Mouse (Mus musculus) testis, adult 2 months (tissue): ENCODE data around the gene Rnf180. TPM values are rescaled to one million over a fixed set of nuclear protein-coding genes. Genes with fewer than 3 reads are reported as not detected.

Source experiments
- H3K27ac ChIP-seq: fragments of 200-500 bp; 2 replicates; pipeline ENCODE4 v1.5.1; 2012; ENCODE audit warnings: low read depth, low read length; ENCODE audit not compliant: control insufficient read depth, insufficient read depth
- H3K27me3 ChIP-seq: fragments of 200-500 bp; 2 replicates; pipeline ENCODE4 v1.6.1; 2012; ENCODE audit warnings: mild to moderate bottlenecking, low read length, moderate library complexity; ENCODE audit not compliant: control insufficient read depth, insufficient read depth
- H3K36me3 ChIP-seq: fragments of 200-500 bp; 2 replicates; pipeline ENCODE4 v1.6.1; 2012; ENCODE audit warnings: mild to moderate bottlenecking, low read length; ENCODE audit not compliant: control insufficient read depth, insufficient read depth
- H3K4me1 ChIP-seq: fragments of 200-500 bp; 2 replicates; pipeline ENCODE4 v1.6.1; 2012; ENCODE audit warnings: low read length; ENCODE audit not compliant: control insufficient read depth, insufficient read depth
- H3K4me3 ChIP-seq: fragments of 200-500 bp; 2 replicates; pipeline ENCODE4 v1.5.1; 2012; ENCODE audit warnings: low read depth, mild to moderate bottlenecking, low read length, moderate library complexity, mixed read lengths; ENCODE audit not compliant: control insufficient read depth
- CTCF ChIP-seq: fragments of 200-500 bp; IDR thresholded peaks from 2 replicates; pipeline ENCODE4 v1.5.1; 2012; ENCODE audit warnings: low read depth, mild to moderate bottlenecking, inconsistent platforms, low read length, moderate library complexity; ENCODE audit not compliant: control insufficient read depth, insufficient read depth, insufficient replicate concordance
- POLR2A ChIP-seq: fragments of 200-500 bp; IDR thresholded peaks from 2 replicates; pipeline ENCODE4 v1.6.1; 2012; ENCODE audit warnings: low read depth, mild to moderate bottlenecking, inconsistent platforms, low read length, moderate library complexity; ENCODE audit not compliant: control insufficient read depth
- polyA plus RNA-seq: library from polyadenylated mRNA; depleted of rRNA; stranded (reverse); fragments of >200 nt; gene quantifications from 2 replicates; pipeline ENCODE4 v1.2.3, GENCODE M21; 2012

The Rnf180 gene
- polyA plus RNA-seq, 1 experiment: 3.1 TPM

- no peaks in the 10 kb centered on the region for H3K27me3 ChIP-seq
- no peaks in the 10 kb centered on the region for H3K36me3 ChIP-seq
- H3K4me3 ChIP-seq: no peak overlapping the region
- H3K4me1 ChIP-seq: no peaks in the 10 kb centered on the region
- H3K27ac ChIP-seq: no peak overlapping the region
- TF ChIP-seq POLR2A: no peak
- TF ChIP-seq CTCF: no peak
Measured at GRCm38 (mm10) chr13:105300009-105300346, 5.4 kb upstream of the Rnf180 start.

- Histone ChIP-seq H3K4me3 (no peak overlapping the region), H3K4me1 (peaks cover 2% of the 10 kb centered on the region; the same call in 1 of the 2 replicates), H3K27me3 (no peaks in the 10 kb centered on the region), H3K27ac (peak overlapping the region; percentile 21; the same call in 1 of the 2 replicates), H3K36me3 (no peaks in the 10 kb centered on the region)
- TF ChIP-seq CTCF (no peak), POLR2A (no peak)
Measured at GRCm38 (mm10) chr13:105299162-105300008, 4.8 kb upstream of the Rnf180 start.

- Histone ChIP-seq H3K27me3 (no peaks in the 10 kb centered on the region), H3K36me3 (no peaks in the 10 kb centered on the region), H3K4me3 (peak overlapping the region; percentile 91), H3K27ac (peak overlapping the region; percentile 32), H3K4me1 (peaks cover 10% of the 10 kb centered on the region)
- TF ChIP-seq POLR2A (peak; percentile 17; the same call in 1 of the 2 replicates), CTCF (no peak)
Measured at GRCm38 (mm10) chr13:105293781-105294667, 591 bp downstream of the Rnf180 start.

GRCm38 (mm10) chr13:105291816-105292215 lies 2.8 kb downstream of the Rnf180 start:
- Histone ChIP-seq H3K27ac (no peak overlapping the region), H3K36me3 (no peaks in the 10 kb centered on the region), H3K4me1 (peaks cover 10% of the 10 kb centered on the region), H3K27me3 (no peaks in the 10 kb centered on the region), H3K4me3 (no peak overlapping the region)
- TF ChIP-seq POLR2A: no peak
- no peak for TF ChIP-seq CTCF

- Histone ChIP-seq H3K27ac (no peak overlapping the region), H3K4me1 (peaks cover 10% of the 10 kb centered on the region), H3K27me3 (no peaks in the 10 kb centered on the region), H3K4me3 (no peak overlapping the region), H3K36me3 (no peaks in the 10 kb centered on the region)
- TF ChIP-seq POLR2A (no peak), CTCF (no peak)
Measured at GRCm38 (mm10) chr13:105290594-105290993, 4.0 kb downstream of the Rnf180 start.

GRCm38 (mm10) chr13:105290021-105290420 lies 4.6 kb downstream of the Rnf180 start:
- Histone ChIP-seq H3K36me3 (no peaks in the 10 kb centered on the region), H3K4me1 (peaks cover 10% of the 10 kb centered on the region), H3K27me3 (no peaks in the 10 kb centered on the region), H3K4me3 (no peak overlapping the region), H3K27ac (no peak overlapping the region)
- no peak for TF ChIP-seq POLR2A
- TF ChIP-seq CTCF: no peak

- no peaks in the 10 kb centered on the region for H3K36me3 ChIP-seq
- no peak for TF ChIP-seq POLR2A
- no peak for TF ChIP-seq CTCF
- no peaks in the 10 kb centered on the region for H3K4me1 ChIP-seq
- no peaks in the 10 kb centered on the region for H3K27me3 ChIP-seq
- no peak overlapping the region for H3K4me3 ChIP-seq
- no peak overlapping the region for H3K27ac ChIP-seq
Measured at GRCm38 (mm10) chr13:105279397-105280018, 15.1 kb downstream of the Rnf180 start.
